Mouse (Mus musculus) small intestine, adult 2 months (tissue): ENCODE data around the gene Tmem97.

Experiments
- CTCF ChIP-seq: fragments of 200-500 bp; IDR thresholded peaks from 2 replicates; pipeline ENCODE4 v1.5.1; 2012; ENCODE audit warnings: low read depth, mild to moderate bottlenecking, control low read depth, inconsistent platforms, low read length, moderate library complexity, mixed read lengths; ENCODE audit not compliant: insufficient replicate concordance, insufficient read length; ENCODE audit errors: extremely low read depth
- POLR2A ChIP-seq: fragments of 200-500 bp; IDR thresholded peaks from 2 replicates; pipeline ENCODE4 v1.6.1; 2012; ENCODE audit warnings: low read depth, mild to moderate bottlenecking, control low read depth, inconsistent platforms, low read length, moderate library complexity

DNA sequence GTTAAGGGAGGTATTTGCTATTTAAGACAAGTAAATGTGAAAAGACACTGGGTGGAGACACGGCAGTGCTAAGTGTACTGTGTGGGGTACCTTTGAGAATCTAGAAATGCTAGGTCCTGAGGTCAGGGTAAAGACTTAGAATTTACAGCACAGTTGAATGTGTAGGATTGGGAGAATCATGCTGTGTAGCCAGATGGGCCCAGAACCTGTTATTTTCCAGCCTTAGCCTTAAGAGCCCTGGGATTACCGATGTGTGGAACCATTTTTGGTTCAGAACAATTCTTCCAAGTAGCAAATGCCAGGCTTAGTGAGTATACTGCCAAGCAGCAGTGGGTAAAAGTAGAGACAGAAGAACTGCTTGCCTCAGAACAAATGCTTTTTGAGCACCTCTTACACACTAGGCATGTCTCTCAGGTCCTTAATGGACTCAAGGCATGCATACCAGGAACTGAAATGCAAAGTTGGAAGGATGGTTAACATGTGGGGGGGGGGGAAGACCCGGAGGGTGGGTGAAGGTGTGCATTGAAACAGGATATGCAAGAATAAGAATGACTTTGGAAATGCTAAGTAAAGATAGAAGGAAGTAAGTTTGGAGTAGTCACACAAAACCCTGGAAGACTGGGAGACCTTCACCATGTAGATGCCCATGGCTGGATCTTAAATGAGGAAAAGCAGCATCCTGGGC lies 37.3 kb downstream of the Tmem97 start:
- TF ChIP-seq CTCF (no peak), POLR2A (no peak)
